ENCODE assay signal across 26 mouse cellular contexts in genomic region chr9:96319333-96319732, GRCm38 (mm10). TPM values are rescaled to one million over a fixed set of nuclear protein-coding genes. Genes with fewer than 3 reads are reported as not detected.
DNase-seq lines count a peak whose midpoint lies in the region; ATAC-seq lines count a peak whose summit lies in the region.
"Had no signal": no experiment of that assay in that cellular context is flagged by ENCODE, and none has a peak within 500 bp of the region (broad histone marks: within the 10 kb centered on the region; RNA-seq: fewer than 3 reads in every experiment).

No protein-coding gene starts in this region.

- H3K4me3 ChIP-seq in heart, embryonic 16.5 days (ENCODE audit: low read length), result no peak overlapping the region
- H3K4me3 ChIP-seq: embryonic facial prominence, embryonic 10.5 days; embryonic facial prominence, embryonic 12.5 days; forebrain, embryonic 13.5 days; forebrain, embryonic 15.5 days had no signal

- peak; percentile 34 to 40 for DNase-seq in cerebellum, postnatal 10 days
- peak; percentile 13 to 34 for DNase-seq in heart, adult 18-20 months
- DNase-seq in heart, postnatal 36 days, result no peak
- DNase-seq in heart, postnatal 25 days (ENCODE audit: low spot score), result no peak
- peak; percentile 36 for DNase-seq in testis, postnatal 10 days (ENCODE audit: low spot score)
- no peak for DNase-seq in testis, postnatal 14 days (ENCODE audit: low spot score)
- DNase-seq: adrenal gland, adult 8-10 months; adrenal gland, postnatal 14 days; adrenal gland, postnatal 36 days; B cell, adult 2 months; cerebellum, adult 11 months; cerebellum, adult 18-20 months; cerebellum, adult 8-10 months; cerebellum, adult 9-11 months; cerebellum, postnatal 25 days had no signal

- no peak overlapping the region for H3K9ac ChIP-seq in heart, embryonic 16.5 days (ENCODE audit: low read length)
- H3K9ac ChIP-seq: embryonic facial prominence, embryonic 12.5 days; forebrain, embryonic 13.5 days; forebrain, embryonic 15.5 days had no signal

- H3K4me1 ChIP-seq in heart, embryonic 16.5 days (ENCODE audit: control insufficient read depth, insufficient read depth, low read length), result no peaks in the 10 kb centered on the region
- H3K4me1 ChIP-seq: embryonic facial prominence, embryonic 12.5 days; forebrain, embryonic 15.5 days had no signal

- H3K27me3 ChIP-seq in heart, embryonic 16.5 days (ENCODE audit: control insufficient read depth, insufficient read depth, low read length), result no peaks in the 10 kb centered on the region
- H3K27me3 ChIP-seq: CH12.LX; embryonic facial prominence, embryonic 12.5 days; forebrain, embryonic 13.5 days; forebrain, embryonic 15.5 days; Patski had no signal

- no peak overlapping the region for H3K27ac ChIP-seq in heart, embryonic 16.5 days (ENCODE audit: low read length)
- H3K27ac ChIP-seq: embryonic facial prominence, embryonic 10.5 days; embryonic facial prominence, embryonic 12.5 days; forebrain, embryonic 13.5 days; forebrain, embryonic 15.5 days had no signal

- WGBS in heart, embryonic 16.5 days, result 52% methylated on average over 5 of the region's 5 CpGs

- no peaks in the 10 kb centered on the region for H3K9me3 ChIP-seq in heart, embryonic 16.5 days (replicated peaks; ENCODE audit: control insufficient read depth, low read length)
- H3K9me3 ChIP-seq: embryonic facial prominence, embryonic 10.5 days; embryonic facial prominence, embryonic 12.5 days; forebrain, embryonic 13.5 days; forebrain, embryonic 15.5 days; G1E had no signal

- intact Hi-C loops in heart, postnatal 36 days (cut with DNase I), result no loop called here
- intact Hi-C loops in heart, postnatal 25 days (cut with DNase I), result no loop called here

- no peak overlapping the region for H3K4me2 ChIP-seq in heart, embryonic 16.5 days (ENCODE audit: low read depth, low read length)
- H3K4me2 ChIP-seq: embryonic facial prominence, embryonic 12.5 days; forebrain, embryonic 13.5 days; forebrain, embryonic 15.5 days had no signal

- H3K36me3 ChIP-seq in heart, embryonic 16.5 days (ENCODE audit: control insufficient read depth, insufficient read depth), result peaks cover 10% of the 10 kb centered on the region; the same call in 1 of the 2 replicates

- ATAC-seq in cerebellum, adult (ENCODE audit: insufficient number of reproducible peaks, low FRiP score, low TSS enrichment), result no peak
- peak; percentile 52; the same call in 1 of the 2 replicates for ATAC-seq in heart, embryonic 16.5 days (replicated peaks; ENCODE audit: extremely low read depth, insufficient read depth, low FRiP score)
- ATAC-seq: activated CD4-positive, CD25-positive, alpha-beta regulatory T cell, adult 4 months; CD4-positive, CD25-positive, alpha-beta regulatory T cell, adult 4 months; forebrain, embryonic 13.5 days; forebrain, embryonic 15.5 days; Patski had no signal

RNA-seq across cellular contexts. Expression of gene Atp1b3, which starts 44.9 kb away (rescaled TPM):
- total RNA-seq in heart, adult 18-20 months (2021), result 10 to 100 TPM; 51.6 to 63.6 TPM
- total RNA-seq in heart, postnatal 36 days (2021), result 10 to 100 TPM; 54.8 to 56.6 TPM
- polyA plus RNA-seq in heart, embryonic 16.5 days (2015; fragmentation: Nextera tagmentation; extraction: Ambion mirVana), result 125 and 136 TPM in 2 replicates
- total RNA-seq in heart, postnatal 25 days (2021), result 10 to 100 TPM; 58.9 to 64.6 TPM

Comparison
In these comparisons a context has a peak if more than half of its experiments do, and no peak if none do; other contexts are left out.
1. DNase-seq: peak in cerebellum, postnatal 10 days (2 of 2), heart, adult 18-20 months (2 of 2) and testis, postnatal 10 days (single experiment); none in heart, postnatal 36 days (0 of 2), heart, postnatal 25 days (single experiment) and testis, postnatal 14 days (single experiment).